Mouse (Mus musculus): ENCODE results near the gene Pdik1l.

GRCm38 (mm10) chr4:134234876-134235275, 52.8 kb downstream of the Pdik1l start:
- TF ChIP-seq POLR2A (IDR thresholded peaks at IDR 0.05; ENCODE audit: insufficient read length, low read depth) (no peak), MYOD1 (IDR thresholded peaks at IDR 0.05; ENCODE audit: control insufficient read depth in 1 of 3, insufficient read length in 2 of 3, low read depth in 2 of 3) (no peak), E2F4 (IDR thresholded peaks at IDR 0.05; ENCODE audit: insufficient read depth) (no peak), MYOG (IDR thresholded peaks at IDR 0.05; ENCODE audit: control insufficient read depth in 1 of 3, insufficient read depth in 1 of 3, insufficient read length in 2 of 3, low read depth in 2 of 3) (no peak)
